Mouse (Mus musculus) testis, adult 2 months (tissue): ENCODE measurements at regions not wholly inside any gene's neighbourhood (a gene's known extent, or its start where the extent isn't known, plus 50 kb on each side); places are given as distances from the start of the nearest gene placed in this dataset.

ENCODE experiments used
- H3K27ac ChIP-seq: fragments of 200-500 bp; 2 replicates; pipeline ENCODE4 v1.5.1; 2012; ENCODE audit warnings: low read depth, low read length; ENCODE audit not compliant: control insufficient read depth, insufficient read depth
- H3K27me3 ChIP-seq: fragments of 200-500 bp; 2 replicates; pipeline ENCODE4 v1.6.1; 2012; ENCODE audit warnings: mild to moderate bottlenecking, low read length, moderate library complexity; ENCODE audit not compliant: control insufficient read depth, insufficient read depth
- H3K36me3 ChIP-seq: fragments of 200-500 bp; 2 replicates; pipeline ENCODE4 v1.6.1; 2012; ENCODE audit warnings: mild to moderate bottlenecking, low read length; ENCODE audit not compliant: control insufficient read depth, insufficient read depth
- H3K4me1 ChIP-seq: fragments of 200-500 bp; 2 replicates; pipeline ENCODE4 v1.6.1; 2012; ENCODE audit warnings: low read length; ENCODE audit not compliant: control insufficient read depth, insufficient read depth
- H3K4me3 ChIP-seq: fragments of 200-500 bp; 2 replicates; pipeline ENCODE4 v1.5.1; 2012; ENCODE audit warnings: low read depth, mild to moderate bottlenecking, low read length, moderate library complexity, mixed read lengths; ENCODE audit not compliant: control insufficient read depth
- CTCF ChIP-seq: fragments of 200-500 bp; IDR thresholded peaks from 2 replicates; pipeline ENCODE4 v1.5.1; 2012; ENCODE audit warnings: low read depth, mild to moderate bottlenecking, inconsistent platforms, low read length, moderate library complexity; ENCODE audit not compliant: control insufficient read depth, insufficient read depth, insufficient replicate concordance
- POLR2A ChIP-seq: fragments of 200-500 bp; IDR thresholded peaks from 2 replicates; pipeline ENCODE4 v1.6.1; 2012; ENCODE audit warnings: low read depth, mild to moderate bottlenecking, inconsistent platforms, low read length, moderate library complexity; ENCODE audit not compliant: control insufficient read depth

DNA sequence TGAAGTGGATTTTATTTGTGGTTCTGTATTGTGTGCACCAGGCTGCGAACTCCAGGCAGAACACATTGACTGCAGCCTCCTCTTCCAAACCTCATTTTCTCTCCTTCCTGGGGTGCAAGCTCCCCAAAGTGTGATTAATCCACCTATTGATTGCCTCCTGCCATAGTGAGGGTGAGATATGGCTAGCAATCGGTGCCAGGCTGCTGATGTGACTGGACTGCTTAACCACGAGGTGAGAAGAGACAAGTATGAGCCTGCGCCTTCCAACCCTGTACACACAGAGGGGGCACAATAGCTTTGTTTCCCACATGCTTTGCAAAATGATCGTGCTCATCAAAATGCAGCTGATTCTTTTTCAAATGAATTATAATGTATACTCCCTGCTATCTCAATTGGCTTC lies 227.4 kb downstream of the Icos start:
- TF ChIP-seq POLR2A (no peak), CTCF (no peak)
- no peak overlapping the region for H3K4me3 ChIP-seq
- no peaks in the 10 kb centered on the region for H3K27me3 ChIP-seq
- peaks cover 4% of the 10 kb centered on the region; the same call in 1 of the 2 replicates for H3K4me1 ChIP-seq
- H3K36me3 ChIP-seq, result no peaks in the 10 kb centered on the region
- no peak overlapping the region for H3K27ac ChIP-seq

DNA sequence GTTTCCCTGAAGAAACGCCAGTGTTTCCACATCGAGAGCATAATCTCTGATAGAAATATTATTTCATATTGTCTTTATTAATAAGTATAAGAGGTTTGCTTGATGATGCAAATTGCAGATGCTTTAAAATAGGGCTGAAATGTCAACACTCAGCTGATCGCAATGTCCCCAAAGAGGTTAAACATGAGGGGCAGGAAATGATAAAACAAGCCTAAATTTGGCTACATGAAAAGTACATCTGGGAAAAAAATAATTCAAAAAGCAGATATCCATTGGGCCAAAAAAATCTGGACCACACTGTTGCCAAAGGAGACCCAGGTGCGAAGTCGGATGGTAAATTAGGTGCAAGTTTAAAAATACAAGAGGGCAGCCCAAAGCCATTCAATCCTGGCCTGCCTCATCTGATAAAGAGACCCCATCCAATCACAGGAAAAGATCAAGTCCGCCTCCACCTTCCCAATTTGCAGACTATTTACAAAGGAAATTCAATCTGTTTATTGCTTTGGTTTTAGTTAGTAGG lies 229.2 kb downstream of the Icos start:
- Histone ChIP-seq H3K4me1 (peaks cover 4% of the 10 kb centered on the region; the same call in 1 of the 2 replicates), H3K27ac (no peak overlapping the region), H3K4me3 (no peak overlapping the region), H3K27me3 (no peaks in the 10 kb centered on the region), H3K36me3 (no peaks in the 10 kb centered on the region)
- TF ChIP-seq POLR2A (no peak), CTCF (no peak)

DNA sequence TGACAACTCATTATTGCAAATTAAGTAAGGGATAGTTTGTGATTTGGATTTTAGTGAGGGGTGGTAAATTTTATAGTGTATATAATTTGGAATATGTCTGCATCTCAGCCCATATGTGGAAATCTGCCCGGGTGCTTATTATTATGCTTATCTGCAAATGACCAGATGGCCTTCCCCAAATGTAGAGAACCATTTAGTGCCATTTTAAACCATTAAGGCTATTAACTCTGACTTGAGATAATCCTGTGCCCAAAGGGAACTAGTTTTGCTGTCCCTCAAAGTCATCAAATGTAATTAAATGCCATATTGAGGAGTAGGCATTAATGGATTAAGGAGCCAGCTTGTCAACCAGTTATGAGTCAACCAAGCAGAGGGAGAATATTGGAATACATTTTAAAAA lies 230.7 kb downstream of the Icos start:
- H3K4me1 ChIP-seq, result no peaks in the 10 kb centered on the region
- no peaks in the 10 kb centered on the region for H3K27me3 ChIP-seq

DNA sequence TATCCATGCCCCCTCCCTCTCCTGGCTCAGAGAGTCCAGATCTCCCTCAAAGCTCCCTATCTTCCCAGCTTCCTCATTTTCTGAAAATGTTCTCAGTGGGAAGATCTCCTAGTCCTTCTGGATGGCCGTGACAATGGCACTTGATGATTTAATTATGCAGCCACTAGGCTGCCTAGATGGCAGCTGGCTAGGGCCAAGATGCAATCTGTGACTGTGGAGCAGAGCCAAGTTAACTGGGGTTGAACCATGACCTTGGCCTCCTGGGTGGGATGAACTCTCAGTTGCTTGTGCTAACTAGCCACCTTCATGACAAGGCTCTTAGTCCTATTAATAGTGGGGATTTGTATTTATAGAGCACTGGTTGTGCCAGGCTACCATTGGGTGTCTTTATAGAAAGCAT lies 243.4 kb downstream of the Icos start:
- H3K36me3 ChIP-seq, result no peaks in the 10 kb centered on the region
- TF ChIP-seq CTCF, result no peak
- no peak for TF ChIP-seq POLR2A
- no peak overlapping the region for H3K4me3 ChIP-seq
- no peaks in the 10 kb centered on the region for H3K4me1 ChIP-seq
- no peaks in the 10 kb centered on the region for H3K27me3 ChIP-seq
- H3K27ac ChIP-seq, result no peak overlapping the region

More for the DNA sequence above, 230.7 kb downstream of the Icos start:
- Histone ChIP-seq H3K36me3 (no peaks in the 10 kb centered on the region), H3K4me3 (no peak overlapping the region), H3K27ac (no peak overlapping the region)
- TF ChIP-seq POLR2A, result no peak
- TF ChIP-seq CTCF, result no peak

DNA sequence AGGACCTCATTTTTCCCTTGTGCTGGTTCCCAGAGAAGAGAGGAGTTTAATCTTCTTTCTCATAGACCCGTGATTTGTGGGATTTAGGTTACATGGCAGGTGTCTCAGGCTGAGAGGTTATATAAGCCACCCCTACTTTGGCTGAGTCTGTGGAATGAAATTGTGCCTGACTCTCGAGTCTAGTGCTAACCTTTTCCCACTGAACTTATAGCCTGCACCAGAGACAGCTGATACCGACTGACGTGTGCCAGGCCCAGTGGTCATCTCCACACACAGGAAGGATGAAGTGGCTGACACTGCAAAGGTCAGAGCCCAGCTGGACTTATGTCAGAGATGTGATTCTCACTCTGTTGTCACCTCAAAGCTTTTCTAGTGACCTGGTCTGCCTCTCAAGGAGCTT lies 251.2 kb downstream of the Icos start:
- TF ChIP-seq CTCF (no peak), POLR2A (no peak)
- Histone ChIP-seq H3K27ac (no peak overlapping the region), H3K27me3 (no peaks in the 10 kb centered on the region), H3K4me1 (no peaks in the 10 kb centered on the region), H3K36me3 (no peaks in the 10 kb centered on the region), H3K4me3 (no peak overlapping the region)

DNA sequence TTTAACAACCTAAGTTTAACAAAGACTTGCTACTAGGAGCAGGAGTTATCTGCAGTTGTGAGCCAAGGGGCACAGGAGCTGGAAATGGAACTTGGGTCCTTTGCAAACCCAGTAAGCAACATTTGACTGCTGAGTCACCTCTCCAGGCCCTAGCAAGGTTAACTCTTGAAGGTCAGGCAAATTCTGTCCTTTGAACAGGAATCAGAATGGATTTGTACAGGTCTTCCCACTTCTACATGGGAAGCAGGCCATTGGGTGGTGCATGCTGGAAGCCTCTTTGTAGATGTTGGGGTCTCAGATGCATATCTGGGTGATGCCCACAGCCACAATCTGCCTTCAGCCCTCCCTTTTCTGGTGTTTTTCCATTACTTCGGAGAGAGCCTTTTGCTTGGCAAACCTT lies 255.3 kb downstream of the Icos start:
- no peak for TF ChIP-seq CTCF
- no peak for TF ChIP-seq POLR2A
- no peak overlapping the region for H3K27ac ChIP-seq

DNA sequence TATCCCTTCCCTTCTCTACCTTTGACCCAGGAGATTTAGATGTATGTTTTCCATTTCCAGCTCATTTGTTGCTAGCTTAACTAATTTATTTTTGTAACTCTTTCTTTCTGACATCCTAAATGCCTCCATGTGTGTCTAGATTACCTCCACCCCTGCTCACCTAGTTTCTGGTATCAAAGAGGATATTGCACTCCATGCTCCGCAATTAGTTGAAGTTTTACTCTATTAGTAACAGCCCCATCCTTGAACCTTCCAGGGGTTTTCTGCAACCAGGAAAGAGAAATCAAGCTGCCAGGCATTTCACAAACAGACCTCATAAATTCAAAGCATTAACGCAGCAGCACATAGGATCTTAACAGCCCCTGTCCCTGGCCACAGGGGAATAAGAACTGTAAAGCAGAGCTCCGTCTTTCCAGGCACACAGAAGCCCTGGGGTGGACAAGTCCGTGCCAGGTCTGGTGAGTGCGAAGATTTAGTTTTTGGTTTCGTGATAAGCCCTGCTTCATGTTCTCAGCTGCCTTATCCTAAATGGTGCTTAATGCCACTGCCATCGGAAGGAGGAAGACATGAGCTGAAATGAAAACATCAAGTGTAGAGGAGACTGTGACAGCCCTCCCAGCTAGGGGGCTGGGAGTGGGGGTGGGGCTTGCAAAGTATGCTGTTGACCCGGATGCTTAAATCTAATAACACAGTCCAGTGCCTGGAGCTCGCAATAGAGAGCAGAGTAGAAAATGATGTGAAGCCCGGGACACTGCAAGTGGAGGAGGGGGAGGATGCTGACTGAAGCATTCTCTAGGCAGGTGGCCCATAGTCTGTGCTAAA lies 256.0 kb downstream of the Icos start:
- no peaks in the 10 kb centered on the region for H3K27me3 ChIP-seq
- H3K4me1 ChIP-seq, result no peaks in the 10 kb centered on the region
- no peak for TF ChIP-seq CTCF
- TF ChIP-seq POLR2A, result no peak
- no peaks in the 10 kb centered on the region for H3K36me3 ChIP-seq
- H3K4me3 ChIP-seq, result no peak overlapping the region
- no peak overlapping the region for H3K27ac ChIP-seq

More for the DNA sequence above, 255.3 kb downstream of the Icos start:
- Histone ChIP-seq H3K36me3 (no peaks in the 10 kb centered on the region), H3K4me3 (no peak overlapping the region), H3K4me1 (no peaks in the 10 kb centered on the region), H3K27me3 (no peaks in the 10 kb centered on the region)
